Mouse (Mus musculus) fat pad, adult 2 months (tissue): ENCODE measurements at regions not wholly inside any gene's neighbourhood (a gene's known extent, or its start where the extent isn't known, plus 50 kb on each side); places are given as distances from the start of the nearest gene placed in this dataset.

Experiments
- DNase-seq: peaks from one replicate; pipeline ENCODE4 v3.0.0-alpha.2; 2011; ENCODE audit warnings: low read depth, low spot score; ENCODE audit errors: extremely low read depth

DNA sequence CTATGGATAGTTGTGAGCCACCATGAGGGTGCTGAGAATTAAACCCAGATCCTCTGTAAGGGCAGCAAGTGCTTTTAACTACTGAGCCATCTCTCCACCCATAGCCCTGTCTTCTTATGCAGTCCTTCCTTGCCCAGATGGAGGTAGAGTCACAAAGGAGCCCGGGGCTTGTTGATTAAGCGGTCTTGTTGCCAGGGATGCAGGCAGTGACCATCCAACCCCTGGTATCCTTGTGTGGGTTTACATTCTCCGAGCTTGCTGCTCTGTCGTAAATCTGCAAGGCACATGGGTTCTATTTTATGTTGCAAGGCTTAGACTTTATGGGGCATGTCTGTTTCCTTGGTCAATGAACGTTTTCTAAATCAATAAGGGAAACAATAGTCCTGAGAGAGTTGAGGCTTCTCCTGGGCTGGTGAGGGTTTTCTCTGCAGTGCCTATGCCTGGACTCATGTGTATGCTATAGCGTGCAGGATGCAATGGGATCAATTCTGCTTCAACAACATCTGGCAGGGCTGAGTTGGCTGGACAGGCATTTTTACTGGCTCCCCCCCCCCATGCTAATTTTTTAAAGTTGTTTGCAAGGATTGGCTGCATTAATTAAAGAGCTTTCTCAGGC lies 150.7 kb upstream of the Cops8 start:
- no peak for DNase-seq

DNA sequence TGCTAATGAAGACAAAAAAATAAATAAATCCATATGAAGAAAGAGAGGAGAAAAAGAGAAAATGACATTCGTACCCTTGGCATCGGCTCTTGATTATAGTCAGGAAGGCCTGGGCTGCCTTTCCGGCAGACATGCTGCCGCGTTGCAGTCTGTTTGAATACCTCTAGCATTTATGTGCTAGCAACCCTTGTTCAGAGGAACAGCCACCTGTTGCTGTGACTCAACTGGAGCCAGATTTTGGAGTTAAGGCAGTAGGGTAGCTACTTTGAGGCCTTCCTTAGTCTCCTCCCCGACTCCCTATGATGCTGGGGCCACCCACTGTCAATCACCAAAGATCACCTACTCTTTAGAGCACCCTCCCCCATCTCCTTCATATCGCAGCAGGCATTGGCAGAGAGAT lies 148.5 kb upstream of the Cops8 start:
- no peak for DNase-seq

DNA sequence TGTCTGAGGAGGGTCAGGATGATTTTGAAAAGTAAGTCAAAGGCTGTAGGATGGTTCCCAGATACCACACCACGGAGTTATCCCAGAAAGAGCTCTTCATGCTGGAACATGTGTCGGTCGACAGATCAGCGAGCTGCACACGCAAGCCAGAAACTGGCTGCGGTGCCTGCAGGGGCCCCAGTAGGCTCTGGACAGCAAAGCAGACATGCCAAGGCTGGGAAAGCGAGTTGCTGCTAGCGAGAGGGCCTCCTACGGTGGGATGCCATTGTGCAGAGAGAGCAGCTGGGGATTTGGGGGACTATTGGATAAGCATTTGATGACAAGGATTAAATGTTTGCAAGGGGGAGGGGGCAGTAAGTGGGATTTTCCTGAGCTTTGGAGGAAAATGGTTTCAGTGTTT lies 145.4 kb upstream of the Cops8 start:
- no peak for DNase-seq

DNA sequence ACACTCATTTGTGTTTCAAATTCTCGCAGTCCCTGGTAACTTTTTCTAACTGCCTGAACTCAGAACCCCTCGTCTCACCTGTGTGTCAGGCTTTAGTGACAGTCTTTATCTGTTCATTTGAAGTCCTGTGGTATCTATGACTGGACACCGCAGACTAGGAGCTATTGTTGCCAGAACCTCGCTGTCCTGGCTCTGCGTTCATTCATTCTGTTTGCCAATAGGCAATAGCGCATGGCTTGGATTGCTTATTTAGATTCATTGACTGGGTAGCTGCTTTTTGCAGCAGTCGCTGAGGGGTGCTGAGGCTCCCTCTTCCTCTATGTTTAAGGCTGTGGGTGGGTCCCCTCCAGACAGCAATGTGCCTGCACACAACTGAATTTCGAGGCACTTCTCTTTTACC lies 144.6 kb upstream of the Cops8 start:
- DNase-seq = no peak

DNA sequence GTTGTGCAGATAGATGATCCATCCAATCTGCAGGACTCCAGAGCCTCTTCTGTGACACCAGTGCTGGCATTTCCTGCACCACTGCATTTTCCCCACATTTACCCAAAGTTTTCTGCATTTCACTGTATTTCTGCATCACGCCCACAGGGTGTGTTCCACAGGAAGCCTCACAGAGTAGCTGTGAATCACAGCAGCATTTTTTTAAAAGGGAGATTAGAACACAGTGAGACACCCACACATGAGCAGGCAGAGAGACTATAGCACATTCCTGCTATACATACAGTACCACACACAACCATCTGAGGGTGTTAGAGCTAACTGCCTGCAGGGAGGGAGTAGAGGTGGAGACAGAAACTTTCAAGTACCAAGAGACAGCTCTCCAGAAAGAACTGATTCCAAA lies 141.1 kb upstream of the Cops8 start:
- DNase-seq = no peak

DNA sequence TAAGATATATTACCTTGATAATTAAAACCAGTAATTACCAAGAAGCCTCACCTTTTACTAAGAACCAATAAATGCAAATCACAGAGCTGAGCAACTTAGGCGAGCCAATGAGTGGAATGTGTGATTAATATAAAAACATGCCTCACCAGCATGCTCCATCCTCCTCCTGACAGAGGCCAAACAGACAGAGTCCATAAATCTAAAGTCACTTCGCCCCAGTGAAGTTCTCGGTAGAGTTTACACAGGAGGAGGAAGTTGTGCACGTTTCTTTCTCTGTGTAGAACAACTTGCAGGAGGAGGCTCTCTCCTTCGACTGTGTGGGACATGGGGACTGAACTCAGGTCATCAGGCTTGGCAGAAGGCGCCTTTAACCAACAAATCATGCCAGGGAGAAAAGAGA lies 139.5 kb upstream of the Cops8 start:
- no peak for DNase-seq

DNA sequence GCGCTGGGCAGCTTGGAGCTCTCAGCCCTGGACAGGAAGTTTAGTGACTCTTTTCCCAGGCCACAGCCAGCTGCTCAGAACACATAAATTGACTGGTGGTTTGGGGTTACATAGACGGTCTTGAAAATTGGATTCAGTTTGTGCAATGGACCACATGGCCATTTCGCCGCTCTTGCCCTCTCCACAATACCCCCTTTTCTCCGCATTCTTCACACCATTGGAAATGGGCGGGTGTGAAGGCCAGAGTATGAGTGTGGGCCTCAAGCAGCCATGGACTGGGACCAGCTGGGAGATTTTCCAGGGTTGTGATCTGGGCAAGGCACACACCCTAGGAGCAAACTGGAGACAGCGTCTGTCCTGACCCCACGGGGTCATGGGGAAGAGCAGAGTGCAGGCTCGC lies 135.1 kb upstream of the Cops8 start:
- DNase-seq = no peak

DNA sequence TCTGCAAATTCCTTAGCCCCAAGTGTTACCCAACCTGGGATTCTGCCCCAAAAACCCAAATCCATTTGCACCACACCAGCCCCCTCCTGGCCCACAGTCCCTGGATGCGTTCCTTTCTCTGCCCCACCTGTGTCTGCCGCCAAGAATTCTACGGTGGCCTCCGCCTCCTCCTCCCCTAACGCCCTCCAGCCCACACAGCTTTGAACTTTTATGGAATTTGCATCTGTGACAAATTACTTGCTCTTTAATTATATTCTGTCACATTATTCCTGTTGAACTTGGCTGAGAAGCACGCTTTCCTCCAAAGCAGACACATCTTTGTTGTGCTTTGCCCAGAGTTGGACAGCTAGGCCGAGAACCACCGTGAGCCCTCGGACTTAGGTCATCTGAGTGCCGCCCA lies 131.8 kb upstream of the Cops8 start:
- DNase-seq = no peak

DNA sequence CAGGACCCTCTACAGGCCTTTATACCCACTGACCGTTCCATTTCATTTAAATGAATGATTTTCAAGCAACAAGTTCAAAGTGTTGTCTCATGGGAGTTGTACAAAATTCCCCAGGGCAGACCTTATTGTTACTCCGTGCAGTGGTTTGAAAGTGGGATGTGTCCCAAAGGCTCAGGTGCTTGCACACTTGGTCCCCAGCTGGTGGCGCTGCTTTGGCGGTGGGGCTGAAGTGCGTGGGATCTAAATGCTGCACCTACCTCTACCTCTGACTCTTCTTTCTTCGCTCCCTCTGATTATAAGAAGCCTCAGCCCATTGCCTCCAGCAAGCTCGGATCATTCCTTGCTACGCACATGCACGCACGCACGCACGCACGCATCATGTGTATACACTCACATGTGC lies 131.0 kb upstream of the Cops8 start:
- DNase-seq = no peak

DNA sequence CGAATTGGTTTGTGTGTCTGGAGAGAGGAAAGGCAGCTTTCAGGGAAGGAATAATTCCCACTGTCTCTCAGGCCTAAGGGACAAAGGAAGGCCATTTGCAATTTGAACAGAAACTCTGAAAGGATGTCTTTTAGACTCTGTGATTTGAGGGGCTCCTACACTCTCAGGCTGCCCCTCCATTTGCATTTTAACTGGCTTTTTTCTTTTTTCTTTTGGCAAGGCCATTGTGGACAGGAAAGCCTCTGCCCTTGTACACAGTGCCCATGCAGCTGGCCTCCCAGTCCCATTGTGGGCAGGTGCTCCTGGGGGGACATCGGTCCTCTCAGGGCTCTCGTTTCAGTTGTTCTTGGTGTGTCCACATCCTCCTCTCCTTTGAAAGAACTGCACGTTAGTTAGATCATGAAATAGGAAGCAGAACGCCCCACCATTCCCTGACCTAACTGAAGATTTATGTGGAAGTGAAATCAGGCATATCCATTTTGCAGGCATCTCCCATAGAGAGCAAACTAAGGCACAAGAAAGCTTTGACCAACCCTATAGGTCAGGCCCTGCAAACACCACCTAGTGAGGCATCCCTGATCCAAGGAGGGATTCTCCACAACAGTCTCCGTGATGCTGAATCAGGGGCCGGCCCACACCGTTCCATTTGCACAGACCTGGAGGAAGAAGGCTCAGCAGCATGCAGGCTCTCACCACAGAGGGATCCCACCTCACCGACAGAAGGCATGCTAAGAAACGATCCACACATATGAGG lies 127.5 kb upstream of the Cops8 start:
- no peak for DNase-seq

DNA sequence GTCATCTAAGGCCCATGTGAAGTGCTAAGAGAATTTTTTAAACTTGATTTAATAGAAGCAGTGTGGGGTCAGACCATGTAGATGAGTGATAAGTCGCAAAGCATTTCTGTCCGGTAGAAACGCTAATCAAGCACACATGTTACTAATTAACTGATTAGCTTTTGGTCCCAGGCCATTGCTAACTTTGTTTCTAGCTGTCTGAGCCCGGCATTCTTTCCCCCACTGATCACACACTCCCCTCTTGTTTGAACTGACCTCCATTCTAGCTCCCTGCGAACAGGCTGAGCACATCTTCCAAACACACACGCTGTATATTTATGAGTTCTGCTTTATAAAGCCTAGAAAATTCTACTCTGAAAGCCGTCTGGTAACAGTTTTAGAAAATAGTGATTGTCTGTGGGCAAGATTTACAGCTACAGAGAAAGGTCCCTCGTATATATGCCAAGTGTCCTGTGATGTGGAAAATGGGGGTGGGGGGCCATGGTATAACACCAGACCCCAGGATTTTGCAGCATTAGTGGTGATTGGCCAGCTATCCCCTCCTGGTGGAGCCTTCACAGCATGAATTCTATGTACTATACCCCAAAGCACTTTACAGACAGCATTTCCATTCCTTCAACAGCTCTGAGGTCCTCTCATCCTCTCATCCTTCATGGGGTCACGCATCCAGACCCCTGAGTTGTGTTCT lies 126.1 kb upstream of the Cops8 start:
- no peak for DNase-seq

DNA sequence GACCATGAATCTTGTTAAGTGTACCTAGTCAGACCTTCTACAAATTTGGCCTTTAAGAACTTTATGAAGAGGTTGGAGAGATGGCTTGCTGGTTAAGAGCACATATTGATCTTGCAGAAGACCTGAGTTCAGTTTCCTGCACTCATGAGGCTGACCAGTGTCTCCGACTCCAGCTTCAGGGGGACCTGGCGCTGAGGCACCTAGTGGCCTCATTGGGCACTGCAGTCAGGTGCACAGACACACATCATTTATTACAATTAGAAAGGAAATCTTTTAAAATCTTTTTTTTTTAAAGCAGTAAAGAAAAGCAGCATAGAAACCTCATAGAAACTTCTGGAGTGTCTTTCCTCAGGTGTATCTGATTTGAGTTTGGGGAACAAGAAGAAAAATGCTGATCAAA lies 123.9 kb upstream of the Cops8 start:
- DNase-seq = no peak

DNA sequence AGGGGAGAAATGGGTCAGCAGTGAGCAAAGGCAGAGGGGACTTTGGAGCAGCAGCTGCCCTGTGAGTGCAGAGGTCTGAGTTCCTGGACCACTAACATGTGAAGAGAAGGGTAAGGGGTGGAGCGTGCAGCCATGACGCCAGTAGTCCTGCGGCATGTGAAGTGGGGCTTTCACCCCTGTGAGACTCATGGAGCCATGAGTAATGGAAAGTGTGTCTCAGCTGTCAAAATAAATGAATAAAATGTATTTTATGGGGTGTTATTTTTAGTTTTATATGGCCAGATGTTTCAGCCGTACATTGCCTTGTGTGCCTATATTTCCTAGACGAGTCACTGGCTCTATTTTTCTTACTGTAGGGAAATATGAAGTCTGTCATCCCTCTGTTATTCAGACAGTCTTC lies 121.5 kb upstream of the Cops8 start:
- DNase-seq = no peak

DNA sequence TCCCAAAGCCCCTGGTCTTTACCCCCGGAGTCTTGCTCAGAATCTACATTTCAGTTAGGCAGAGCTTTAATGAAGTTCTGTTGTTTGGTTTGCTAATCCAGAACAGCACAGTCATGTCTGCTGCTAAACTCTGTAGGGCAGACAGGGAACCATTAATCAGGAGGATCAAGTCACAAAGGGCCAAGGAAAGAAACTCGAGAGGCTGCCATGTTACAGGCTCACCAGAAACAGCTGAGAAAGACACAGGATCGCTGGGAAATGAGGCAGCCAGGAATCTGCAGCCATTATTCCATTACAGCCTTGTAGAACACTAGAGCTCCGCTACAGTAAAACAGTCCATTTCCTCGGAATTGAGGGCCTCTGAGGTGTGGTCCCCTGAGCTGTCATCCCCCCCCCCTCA lies 121.1 kb upstream of the Cops8 start:
- no peak for DNase-seq

DNA sequence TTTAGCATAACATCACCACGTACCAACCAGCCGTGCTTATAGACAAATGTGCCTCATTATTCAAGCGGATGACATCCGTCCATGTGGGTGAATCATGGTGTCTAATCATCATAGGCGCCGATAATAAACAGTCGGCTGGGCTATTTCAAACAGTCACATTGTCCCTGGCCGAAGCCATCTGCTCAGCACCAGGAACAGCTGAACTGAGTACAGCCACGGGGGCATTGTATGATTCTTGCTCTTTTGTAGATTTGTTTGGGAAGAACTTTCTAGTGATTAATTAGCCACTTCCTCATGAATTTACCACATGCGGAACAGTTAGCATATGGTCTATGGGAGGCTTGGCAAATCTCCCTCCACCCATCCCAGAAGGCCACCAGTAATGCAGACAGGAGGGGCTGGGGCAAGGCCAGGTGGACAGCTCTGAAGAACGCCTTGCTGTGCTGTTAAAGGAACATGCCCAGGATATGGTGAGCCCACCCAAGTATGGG lies 116.4 kb upstream of the Cops8 start:
- no peak for DNase-seq

DNA sequence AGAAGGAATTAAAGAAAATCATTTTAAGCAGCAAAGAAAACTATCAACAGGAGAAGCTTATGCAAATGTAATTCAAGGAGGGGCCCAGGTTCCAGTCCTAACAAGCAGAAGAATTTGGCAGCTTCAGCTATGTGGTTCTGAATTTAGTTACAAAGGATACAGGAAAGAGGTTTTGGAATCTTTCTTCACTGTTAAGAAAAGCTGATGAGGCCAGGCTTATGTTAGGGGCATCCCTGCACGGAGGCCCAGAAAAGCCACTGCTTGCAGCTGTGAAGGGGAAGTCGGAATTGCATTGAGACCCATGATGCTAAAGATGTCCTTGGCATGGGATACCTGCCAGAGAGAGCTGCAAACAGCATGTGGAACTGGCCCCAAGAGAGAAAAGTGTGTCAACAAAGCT lies 114.9 kb upstream of the Cops8 start:
- DNase-seq = no peak

DNA sequence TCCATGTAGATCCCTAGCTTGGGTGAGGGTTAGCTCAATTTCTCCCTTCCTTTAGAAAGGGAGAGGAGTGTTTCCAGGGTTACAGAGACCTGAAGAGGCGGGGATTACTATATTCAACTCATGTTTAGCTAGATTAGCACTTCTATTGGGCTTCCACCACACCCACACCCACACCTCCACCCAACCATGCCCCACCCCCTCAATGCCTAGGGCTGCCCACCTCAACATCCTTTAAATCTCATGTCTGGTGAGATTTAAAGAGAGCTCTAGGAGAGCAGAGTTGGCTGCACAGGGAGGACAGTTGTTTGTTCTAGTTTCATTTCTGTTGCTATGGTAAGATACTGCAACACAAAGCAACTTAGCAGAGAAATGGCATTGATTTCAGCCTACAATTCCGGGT lies 113.8 kb upstream of the Cops8 start:
- DNase-seq = no peak

DNA sequence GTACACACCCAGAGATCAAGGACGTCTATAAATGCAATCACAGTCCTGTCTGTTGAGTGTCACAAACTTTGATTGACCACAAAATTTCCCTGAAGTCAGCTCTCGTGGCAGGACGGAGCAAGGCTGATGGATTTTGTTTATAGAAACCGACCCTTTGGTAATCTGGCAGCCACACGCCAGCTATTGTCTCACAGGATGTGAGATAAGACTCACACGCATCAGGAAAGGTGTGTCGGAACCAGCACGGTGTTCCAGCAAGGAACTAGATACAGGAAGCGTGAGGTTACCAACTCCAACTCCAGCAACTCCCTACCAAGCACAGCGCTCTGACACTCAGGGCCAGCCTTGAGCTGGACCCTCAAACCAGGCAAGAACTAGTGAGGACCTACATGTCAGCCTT lies 112.4 kb upstream of the Cops8 start:
- DNase-seq = no peak

DNA sequence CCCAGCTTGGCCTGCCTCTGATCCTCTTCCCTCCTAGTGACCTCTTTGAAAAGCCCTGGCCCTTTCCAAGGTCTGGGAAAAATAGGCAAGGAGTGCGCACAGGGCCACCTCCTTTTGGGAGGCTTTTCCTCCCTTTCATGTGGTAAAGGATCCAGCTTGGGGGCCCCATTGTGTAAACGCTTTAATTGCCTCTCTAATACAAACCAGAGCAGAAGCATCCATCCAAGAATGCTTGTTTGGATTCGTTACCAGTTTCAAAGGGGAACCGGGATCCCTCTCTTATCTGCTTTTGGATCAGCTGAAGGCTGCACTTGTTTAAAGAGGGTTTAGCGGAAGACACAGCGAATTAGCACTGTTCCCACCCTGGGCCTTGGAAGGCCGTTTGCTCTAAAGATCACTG lies 109.3 kb upstream of the Cops8 start:
- DNase-seq = no peak

DNA sequence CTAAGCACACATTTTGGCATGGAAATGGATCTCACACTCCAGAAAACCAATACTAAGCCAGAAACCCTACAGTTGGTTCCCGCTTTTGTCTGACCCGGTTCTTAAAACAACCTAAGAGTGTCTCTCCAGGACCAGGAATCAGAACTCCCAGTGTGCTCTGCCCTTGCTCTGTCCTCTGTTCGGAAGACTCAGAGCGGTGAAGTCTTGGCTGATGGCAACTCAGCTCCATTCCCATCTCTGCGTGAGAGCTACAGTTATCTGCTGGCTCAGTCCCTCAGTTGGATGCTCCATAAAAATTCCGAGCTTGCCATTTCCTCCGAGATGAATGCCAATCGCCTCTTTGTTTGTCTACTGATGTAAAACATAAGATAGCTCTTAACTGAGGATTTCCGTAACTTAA lies 107.6 kb upstream of the Cops8 start:
- DNase-seq = no peak

DNA sequence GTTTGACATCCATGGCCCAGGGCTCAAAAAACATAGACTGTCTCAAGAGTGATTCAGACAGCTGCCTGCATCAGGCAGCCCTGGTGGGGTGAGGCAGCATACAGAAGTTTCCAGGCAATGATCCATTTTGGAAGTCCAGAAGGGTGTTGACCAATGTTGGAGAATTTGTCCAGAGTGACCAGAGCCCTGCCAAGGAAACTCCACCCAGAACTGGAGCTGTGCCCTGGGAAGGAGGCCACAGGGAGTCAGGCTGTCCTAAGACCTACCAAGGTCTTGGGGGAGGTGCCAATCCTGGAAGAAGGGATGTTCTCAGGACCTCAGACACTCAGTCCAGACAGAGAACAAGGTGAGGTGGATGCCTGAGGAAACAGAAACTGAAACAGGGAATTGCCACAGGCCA lies 105.2 kb upstream of the Cops8 start:
- no peak for DNase-seq

DNA sequence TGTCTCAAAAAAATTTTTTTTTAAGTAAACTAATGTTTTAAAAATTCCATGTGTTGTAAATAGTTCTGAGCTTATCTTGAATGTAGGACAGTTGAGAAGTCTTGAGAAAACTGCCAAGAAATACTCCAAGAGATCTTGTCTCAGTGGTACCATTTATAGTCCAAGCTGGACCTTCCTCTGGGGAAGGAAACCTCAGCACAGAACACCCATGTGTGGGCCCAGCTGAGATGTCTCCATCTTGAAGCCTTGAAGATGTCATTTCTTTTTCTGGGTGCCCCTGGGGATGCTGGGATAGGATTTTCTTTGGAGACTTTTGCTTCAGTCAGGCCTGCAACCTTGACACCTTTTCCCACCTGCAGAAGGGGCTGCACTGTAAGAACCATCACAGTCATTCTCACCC lies 101.4 kb upstream of the Cops8 start:
- DNase-seq = no peak
